Mouse (Mus musculus): ENCODE results near the gene Asic2. TPM values are rescaled to one million over a fixed set of nuclear protein-coding genes. Genes with fewer than 3 reads are reported as not detected.

Asic2 gene
- polyA plus RNA-seq, 1 experiment: 1.2 TPM

- no peak for DNase-seq (ENCODE audit: low spot score)
Observed at GRCm38 (mm10) chr11:81515754-81516153, 452.5 kb downstream of the Asic2 start.

GRCm38 (mm10) chr11:81512434-81512833, 455.8 kb downstream of the Asic2 start:
- no peak for DNase-seq (ENCODE audit: low spot score)

- no peak for DNase-seq (ENCODE audit: low spot score)
Observed at GRCm38 (mm10) chr11:81511401-81511800, 456.9 kb downstream of the Asic2 start.

- no peak for DNase-seq (ENCODE audit: low spot score)
Observed at GRCm38 (mm10) chr11:81508385-81509233, 459.6 kb downstream of the Asic2 start.

- DNase-seq (ENCODE audit: low spot score): no peak
Observed at GRCm38 (mm10) chr11:81504791-81505430, 463.3 kb downstream of the Asic2 start.

GRCm38 (mm10) chr11:81501473-81502246, 466.6 kb downstream of the Asic2 start:
- DNase-seq (ENCODE audit: low spot score): no peak

- DNase-seq (ENCODE audit: low spot score): no peak
Observed at GRCm38 (mm10) chr11:81498990-81499389, 469.3 kb downstream of the Asic2 start.

- no peak for DNase-seq (ENCODE audit: low spot score)
Observed at GRCm38 (mm10) chr11:81497652-81498391, 470.4 kb downstream of the Asic2 start.

- DNase-seq (ENCODE audit: low spot score): no peak
Observed at GRCm38 (mm10) chr11:81496446-81496845, 471.8 kb downstream of the Asic2 start.

GRCm38 (mm10) chr11:81492351-81492750, 475.9 kb downstream of the Asic2 start:
- no peak for DNase-seq (ENCODE audit: low spot score)

- DNase-seq (ENCODE audit: low spot score): no peak
Observed at GRCm38 (mm10) chr11:81489144-81489735, 479.0 kb downstream of the Asic2 start.

GRCm38 (mm10) chr11:81488681-81489080, 479.6 kb downstream of the Asic2 start:
- DNase-seq (ENCODE audit: low spot score): no peak

GRCm38 (mm10) chr11:81486265-81486940, 481.9 kb downstream of the Asic2 start:
- DNase-seq (ENCODE audit: low spot score): no peak

- DNase-seq (ENCODE audit: low spot score): no peak
Observed at GRCm38 (mm10) chr11:81481198-81481597, 487.1 kb downstream of the Asic2 start.

GRCm38 (mm10) chr11:81476231-81476630, 492.0 kb downstream of the Asic2 start:
- DNase-seq (ENCODE audit: low spot score): no peak

GRCm38 (mm10) chr11:81474121-81474520, 494.1 kb downstream of the Asic2 start:
- no peak for DNase-seq (ENCODE audit: low spot score)

GRCm38 (mm10) chr11:81462199-81462598, 506.1 kb downstream of the Asic2 start:
- no peak for DNase-seq (ENCODE audit: low spot score)

- no peak for DNase-seq (ENCODE audit: low spot score)
Observed at GRCm38 (mm10) chr11:81461748-81462147, 506.5 kb downstream of the Asic2 start.

GRCm38 (mm10) chr11:81454921-81455320, 513.3 kb downstream of the Asic2 start:
- no peak for DNase-seq (ENCODE audit: low spot score)

GRCm38 (mm10) chr11:81454111-81454510, 514.1 kb downstream of the Asic2 start:
- no peak for DNase-seq (ENCODE audit: low spot score)

GRCm38 (mm10) chr11:81449271-81449705, 519.0 kb downstream of the Asic2 start:
- no peak for DNase-seq (ENCODE audit: low spot score)

Data from urinary bladder, adult 2 months (tissue).